Mouse (Mus musculus): ENCODE measurements around the gene Atxn1. TPM values are rescaled to one million over a fixed set of nuclear protein-coding genes. Genes with fewer than 3 reads are reported as not detected.

The Atxn1 gene
- total and polyA plus RNA-seq, 3 experiments, result 0.39 to 1.1 TPM; not detected in 1

DNA sequence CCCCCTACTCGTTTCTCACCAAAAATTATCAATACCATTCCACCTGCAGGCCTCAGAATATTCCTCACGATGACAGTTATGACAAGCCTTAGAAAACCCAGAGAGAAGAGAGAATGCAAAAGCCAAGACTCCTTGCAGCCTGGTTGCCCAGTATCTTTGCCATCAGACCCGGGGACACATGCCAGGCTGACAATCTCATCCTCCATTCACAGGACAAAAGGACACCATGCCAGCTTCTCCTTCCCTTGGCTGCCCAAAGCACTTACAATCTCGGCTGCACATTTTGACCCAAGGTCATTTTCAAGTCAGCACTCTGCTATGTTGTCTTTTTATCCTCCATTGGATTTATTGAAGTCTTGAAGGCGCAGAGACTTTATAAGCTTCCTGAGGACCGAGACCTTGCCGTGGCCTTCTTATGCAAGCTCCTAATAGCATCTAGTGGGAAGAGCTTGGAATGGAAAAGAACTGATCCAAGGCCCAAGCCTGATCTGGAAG lies 263.5 kb downstream of the Atxn1 start (continued):
- TF ChIP-seq ZKSCAN1 (IDR thresholded peaks at IDR 0.05; ENCODE audit: low read depth, low read length) (no peak), TCF12 (IDR thresholded peaks at IDR 0.05; ENCODE audit: low read depth, low read length) (no peak)

DNA sequence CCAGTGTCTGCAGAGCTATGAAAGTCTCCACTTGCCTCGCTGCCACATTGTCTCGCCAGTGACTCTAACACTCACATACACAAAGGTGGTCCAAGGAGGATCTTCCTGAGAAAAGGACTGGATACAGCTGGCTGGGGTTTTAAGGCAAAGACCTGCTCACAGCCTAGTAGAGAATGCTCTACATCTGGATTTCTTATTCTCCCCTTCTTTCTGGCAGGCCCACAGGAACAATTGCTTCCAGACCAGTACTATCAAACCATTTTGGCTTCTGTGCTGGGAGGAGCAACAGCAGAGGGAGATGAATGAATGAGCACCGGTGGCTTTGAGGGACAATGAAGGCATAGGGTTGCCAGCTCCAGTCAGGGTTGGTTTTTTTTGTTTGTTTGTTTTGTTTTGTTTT lies 265.8 kb downstream of the Atxn1 start:
- DNase-seq (ENCODE audit: low read depth, low spot score), result no peak
- Histone ChIP-seq H3K9ac (ENCODE audit: control insufficient read depth, low read depth, low read length, poor library complexity, severe bottlenecking) (no peak overlapping the region), H3K36me3 (ENCODE audit: control insufficient read depth in 1 of 2, insufficient read depth in 2 of 2, low read length in 2 of 2) (no peaks in the 10 kb centered on the region), H3K4me1 (ENCODE audit: control insufficient read depth in 1 of 2, insufficient read depth in 2 of 2, low read length in 2 of 2) (0 out of 4 replicates have a peak, but pooled peaks cover 0 to under 1% of the 10 kb centered on the region in 2 experiments), H3K4me3 (ENCODE audit: control insufficient read depth in 1 of 2, insufficient read depth in 1 of 2, low read depth in 2 of 2, low read length in 2 of 2) (no peak overlapping the region), H3K27ac (ENCODE audit: control insufficient read depth, low read depth, low read length) (no peak overlapping the region), H3K79me2 (ENCODE audit: control insufficient read depth, insufficient read depth, low read length, poor library complexity) (no peaks in the 10 kb centered on the region), H3K9me3 (replicated peaks; ENCODE audit: insufficient read depth, low read length) (no peaks in the 10 kb centered on the region), H3K27me3 (ENCODE audit: control insufficient read depth in 1 of 2, insufficient read depth in 2 of 2, low read length in 2 of 2) (no peaks in the 10 kb centered on the region)
- no peak for TF ChIP-seq RCOR1 (IDR thresholded peaks at IDR 0.05; ENCODE audit: low read depth, low read length)

DNA sequence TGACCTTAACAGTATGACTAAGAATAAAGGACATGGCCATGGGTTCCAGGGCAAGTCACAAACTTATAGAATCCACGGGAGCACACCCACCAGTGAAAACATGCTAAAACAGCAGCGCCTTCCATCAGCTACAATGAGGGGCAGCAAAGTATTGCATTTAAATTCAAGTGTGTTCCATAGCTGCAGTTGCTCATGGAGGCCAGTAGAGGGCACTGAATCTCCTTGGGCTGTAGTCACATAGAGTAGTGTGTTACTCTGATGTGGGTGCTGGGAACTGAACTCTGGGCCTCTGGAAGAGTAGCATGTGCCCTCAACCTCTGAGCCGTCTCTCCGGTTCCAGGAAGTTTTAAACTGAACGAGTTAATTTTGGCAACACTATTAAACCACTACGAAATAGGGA lies 268.8 kb downstream of the Atxn1 start:
- H3K4me3 ChIP-seq (ENCODE audit: control insufficient read depth in 1 of 2, insufficient read depth in 1 of 2, low read depth in 2 of 2, low read length in 2 of 2), result no peak overlapping the region
- no peak overlapping the region for H3K9ac ChIP-seq (ENCODE audit: control insufficient read depth, low read depth, low read length, poor library complexity, severe bottlenecking)
- H3K27ac ChIP-seq (ENCODE audit: control insufficient read depth, low read depth, low read length), result no peak overlapping the region
- no peaks in the 10 kb centered on the region for H3K79me2 ChIP-seq (ENCODE audit: control insufficient read depth, insufficient read depth, low read length, poor library complexity)
- H3K9me3 ChIP-seq (replicated peaks; ENCODE audit: insufficient read depth, low read length), result no peaks in the 10 kb centered on the region
- DNase-seq (ENCODE audit: low read depth, low spot score), result peak; percentile 47
- TF ChIP-seq ZNF384 (IDR thresholded peaks at IDR 0.05; ENCODE audit: low read depth, low read length), result no peak
- no peak for TF ChIP-seq NELFE (IDR thresholded peaks at IDR 0.05; ENCODE audit: low read depth, low read length)
- no peak for TF ChIP-seq MAX (IDR thresholded peaks at IDR 0.05; ENCODE audit: low read length)
- TF ChIP-seq MEF2A (IDR thresholded peaks at IDR 0.05; ENCODE audit: extremely low read depth, insufficient replicate concordance, low read depth, low read length, poor library complexity, severe bottlenecking), result no peak
- no peak for TF ChIP-seq EP300 (IDR thresholded peaks at IDR 0.05; ENCODE audit: low read depth in 1 of 2, low read length in 2 of 2)
- no peak for TF ChIP-seq POLR2A (IDR thresholded peaks at IDR 0.05; ENCODE audit: control insufficient read depth in 1 of 2, insufficient read depth in 1 of 2, low read depth in 1 of 2, low read length in 2 of 2, poor library complexity in 1 of 2)
- TF ChIP-seq CTCF (IDR thresholded peaks at IDR 0.05 in 2 of 3, conservative IDR thresholded peaks at IDR 0.05 in 1 of 3; ENCODE audit: control insufficient read depth in 1 of 3, insufficient read depth in 1 of 3, low read depth in 2 of 3, low read length in 3 of 3, poor library complexity in 1 of 3, severe bottlenecking in 1 of 3), result peak; percentile 51 to 70 (median 67)
- TF ChIP-seq SMC3 (IDR thresholded peaks at IDR 0.05; ENCODE audit: low read depth, low read length), result peak; percentile 56
- TF ChIP-seq ZC3H11A (IDR thresholded peaks at IDR 0.05; ENCODE audit: low read depth, low read length), result peak; percentile 23; the same call in 1 of the 2 replicates
- TF ChIP-seq CHD1 (IDR thresholded peaks at IDR 0.05; ENCODE audit: low read depth, low read length), result no peak
- no peak for TF ChIP-seq RCOR1 (IDR thresholded peaks at IDR 0.05; ENCODE audit: low read depth, low read length)
- peak; percentile 55 for TF ChIP-seq RAD21 (IDR thresholded peaks at IDR 0.05; ENCODE audit: low read depth, low read length)
- no peaks in the 10 kb centered on the region for H3K27me3 ChIP-seq (ENCODE audit: control insufficient read depth in 1 of 2, insufficient read depth in 2 of 2, low read length in 2 of 2)
- peaks cover 7 to 19% of the 10 kb centered on the region in 2 experiments for H3K4me1 ChIP-seq (ENCODE audit: control insufficient read depth in 1 of 2, insufficient read depth in 2 of 2, low read length in 2 of 2)
- peaks cover 0 to 16% of the 10 kb centered on the region in 2 experiments; a peak in 2 of 4 replicates for H3K36me3 ChIP-seq (ENCODE audit: control insufficient read depth in 1 of 2, insufficient read depth in 2 of 2, low read length in 2 of 2)
